Mouse (Mus musculus) heart, adult 2 months (tissue): ENCODE data around the gene Tbc1d10c. TPM values are rescaled to one million over a fixed set of nuclear protein-coding genes. Genes with fewer than 3 reads are reported as not detected.

Source experiments
- DNase-seq, 2 experiments: peaks; one replicate each; pipeline ENCODE4 v3.0.0; 2021
- H3K27ac ChIP-seq: fragments of 200-600 bp; 2 replicates; pipeline ENCODE4 v1.8.1; 2022
- H3K27me3 ChIP-seq: fragments of 200-500 bp; 2 replicates; pipeline ENCODE4 v1.6.1; 2012; ENCODE audit warnings: mild to moderate bottlenecking, low read length, inconsistent platforms, mixed read lengths; ENCODE audit not compliant: control insufficient read depth, insufficient read depth
- H3K36me3 ChIP-seq: fragments of 200-500 bp; 2 replicates; pipeline ENCODE4 v1.6.1; 2012; ENCODE audit warnings: low read length, inconsistent platforms; ENCODE audit not compliant: control insufficient read depth, insufficient read depth
- H3K4me1 ChIP-seq: fragments of 200-500 bp; 2 replicates; pipeline ENCODE4 v1.6.1; 2011; ENCODE audit warnings: low read length; ENCODE audit not compliant: control insufficient read depth, insufficient read depth
- H3K4me3 ChIP-seq: fragments of 200-600 bp; 2 replicates; pipeline ENCODE4 v1.8.1; 2022
- H3K79me2 ChIP-seq: fragments of 200-500 bp; replicated peaks from 2 replicates; pipeline ENCODE4 v1.6.1; 2012; ENCODE audit warnings: mild to moderate bottlenecking, inconsistent platforms, low read length, moderate library complexity, mixed read lengths; ENCODE audit not compliant: control insufficient read depth, insufficient read depth
- H3K9ac ChIP-seq: fragments of 200-500 bp; 2 replicates; pipeline ENCODE4 v1.6.1; 2012; ENCODE audit warnings: low read depth, mild to moderate bottlenecking, control low read depth, inconsistent platforms, low read length, mixed read lengths
- CTCF ChIP-seq: fragments of 200-600 bp; IDR thresholded peaks from 2 replicates; pipeline ENCODE4 v1.8.1; 2022; ENCODE audit warnings: antibody characterized with exemption, mild to moderate bottlenecking, moderate library complexity
- EP300 ChIP-seq: fragments of 200-500 bp; IDR thresholded peaks from 2 replicates; pipeline ENCODE4 v1.6.1; 2011; ENCODE audit warnings: low read depth, low read length, control low read depth; ENCODE audit not compliant: insufficient read depth
- POLR2A ChIP-seq: fragments of 200-500 bp; IDR thresholded peaks from 2 replicates; pipeline ENCODE4 v1.6.1; 2011; ENCODE audit warnings: mild to moderate bottlenecking, low read depth, low read length, control low read depth; ENCODE audit not compliant: insufficient read depth
- WGBS: fragments of 180-500 bp; shearing (Covaris S2); methylation state at CpG from one replicate; pipeline ENCODE4 v1.1.7; 2018; 5-methylcytosine and 5-hydroxymethylcytosine counted together
- intact Hi-C: fragments of 180-260 bp; cut with DNase I; formaldehyde crosslinking; loops from one replicate; pipeline ENCODE4 v1.15.1; 2025
- polyA plus RNA-seq: library from polyadenylated mRNA; depleted of rRNA; stranded (reverse); fragments of >200 nt; gene quantifications from 2 replicates; pipeline ENCODE4 v1.2.3, GENCODE M21; 2012
- total RNA-seq, 2 experiments: library from RNA; stranded (reverse); gene quantifications; 2 replicates each; pipeline ENCODE4 v1.2.3; 2021

Gene Tbc1d10c
- total and polyA plus RNA-seq, 3 experiments: 12.4 to 14.4 (median 13.7) TPM

- intact Hi-C loops: loop anchor here (1.0 kb wide), 2 partner anchors 9 to 22 kb away; partner anchors contain the start of gene Rad9a
Measured at GRCm38 (mm10) chr19:4192251-4192985, 1.3 kb upstream of the Tbc1d10c start.

GRCm38 (mm10) chr19:4191528-4192250 lies 605 bp upstream of the Tbc1d10c start, which contains the start of gene Ppp1ca:
TSS of gene Ppp1ca (plus strand) at chr19:4192065.
- Histone ChIP-seq H3K36me3 (peaks cover 12% of the 10 kb centered on the region), H3K4me1 (peaks cover 8% of the 10 kb centered on the region), H3K27me3 (no peaks in the 10 kb centered on the region), H3K27ac (peak within 1 kb of the TSS; percentile 96), H3K9ac (peak within 1 kb of the TSS; percentile 99), H3K79me2 (peaks cover 5% of the 10 kb centered on the region; the same call in 1 of the 2 replicates), H3K4me3 (peak within 1 kb of the TSS; percentile 98)
- intact Hi-C loops: loop anchor here (1.0 kb wide), 2 partner anchors 10 to 21 kb away; partner anchors contain the start of gene Rad9a
- TF ChIP-seq EP300 (0 out of 2 replicates have a peak, but pooled peaks have one; percentile 41), POLR2A (peak; percentile 79), CTCF (peak; percentile 84)
- WGBS: 2% methylated on average over 45 of the region's 47 CpGs
- DNase-seq: peak; percentile 96 to 98

More at GRCm38 (mm10) chr19:4192251-4192985, 1.3 kb upstream of the Tbc1d10c start:
- H3K4me1 ChIP-seq: peaks cover 10% of the 10 kb centered on the region
- H3K27me3 ChIP-seq: no peaks in the 10 kb centered on the region
- DNase-seq: peak in 1 of 2 experiments; percentile 45
- TF ChIP-seq CTCF (no peak), EP300 (no peak), POLR2A (no peak)
- H3K36me3 ChIP-seq: peaks cover 12% of the 10 kb centered on the region
- H3K9ac ChIP-seq: peak overlapping the region; percentile 99
- H3K4me3 ChIP-seq: peak overlapping the region; percentile 98
- under 1% methylated on average over 46 of the region's 52 CpGs for WGBS
- H3K27ac ChIP-seq: peak overlapping the region; percentile 96
- peaks cover 5% of the 10 kb centered on the region; the same call in 1 of the 2 replicates for H3K79me2 ChIP-seq

GRCm38 (mm10) chr19:4189051-4189620 lies 1.9 kb downstream of the Tbc1d10c start:
- Histone ChIP-seq H3K4me1 (peaks cover 15% of the 10 kb centered on the region), H3K9ac (no peak overlapping the region), H3K27me3 (no peaks in the 10 kb centered on the region), H3K36me3 (peaks cover 7% of the 10 kb centered on the region; the same call in 1 of the 2 replicates), H3K4me3 (no peak overlapping the region), H3K27ac (no peak overlapping the region), H3K79me2 (peaks cover 5% of the 10 kb centered on the region; the same call in 1 of the 2 replicates)
- intact Hi-C loops: no loop called here
- WGBS: 83% methylated on average over 12 of the region's 12 CpGs
- TF ChIP-seq CTCF (no peak), POLR2A (no peak), EP300 (no peak)
- DNase-seq: no peak

DNA sequence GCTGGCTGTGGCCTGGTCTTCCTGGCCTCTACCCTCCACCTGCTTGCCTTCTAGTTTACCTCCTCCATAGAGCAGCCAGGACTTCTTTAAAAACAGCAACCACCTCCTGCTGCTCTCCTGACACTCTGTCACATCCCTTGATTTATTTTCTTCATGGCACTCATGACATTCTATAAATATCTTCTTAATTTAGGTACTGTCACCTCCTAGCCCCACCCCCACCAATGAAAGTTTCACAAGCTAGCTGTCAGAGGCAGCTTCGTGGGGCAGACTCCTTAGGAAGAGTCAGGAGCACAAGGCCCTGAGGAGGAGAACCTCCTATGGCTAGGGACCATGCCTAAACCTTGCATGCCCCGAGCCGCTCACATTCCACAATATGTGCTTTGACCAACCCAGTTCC lies 3.8 kb downstream of the Tbc1d10c start:
- Histone ChIP-seq H3K27ac (peak overlapping the region; percentile 75), H3K79me2 (0 out of 2 replicates have a peak, but pooled peaks cover 2% of the 10 kb centered on the region), H3K4me1 (peaks cover 11% of the 10 kb centered on the region), H3K9ac (no peak overlapping the region), H3K36me3 (no peaks in the 10 kb centered on the region), H3K4me3 (no peak overlapping the region), H3K27me3 (no peaks in the 10 kb centered on the region)
- TF ChIP-seq POLR2A (no peak), CTCF (no peak), EP300 (no peak)
- 69% methylated on average over 3 of the region's 3 CpGs for WGBS
- intact Hi-C loops: no loop called here
- no peak for DNase-seq

DNA sequence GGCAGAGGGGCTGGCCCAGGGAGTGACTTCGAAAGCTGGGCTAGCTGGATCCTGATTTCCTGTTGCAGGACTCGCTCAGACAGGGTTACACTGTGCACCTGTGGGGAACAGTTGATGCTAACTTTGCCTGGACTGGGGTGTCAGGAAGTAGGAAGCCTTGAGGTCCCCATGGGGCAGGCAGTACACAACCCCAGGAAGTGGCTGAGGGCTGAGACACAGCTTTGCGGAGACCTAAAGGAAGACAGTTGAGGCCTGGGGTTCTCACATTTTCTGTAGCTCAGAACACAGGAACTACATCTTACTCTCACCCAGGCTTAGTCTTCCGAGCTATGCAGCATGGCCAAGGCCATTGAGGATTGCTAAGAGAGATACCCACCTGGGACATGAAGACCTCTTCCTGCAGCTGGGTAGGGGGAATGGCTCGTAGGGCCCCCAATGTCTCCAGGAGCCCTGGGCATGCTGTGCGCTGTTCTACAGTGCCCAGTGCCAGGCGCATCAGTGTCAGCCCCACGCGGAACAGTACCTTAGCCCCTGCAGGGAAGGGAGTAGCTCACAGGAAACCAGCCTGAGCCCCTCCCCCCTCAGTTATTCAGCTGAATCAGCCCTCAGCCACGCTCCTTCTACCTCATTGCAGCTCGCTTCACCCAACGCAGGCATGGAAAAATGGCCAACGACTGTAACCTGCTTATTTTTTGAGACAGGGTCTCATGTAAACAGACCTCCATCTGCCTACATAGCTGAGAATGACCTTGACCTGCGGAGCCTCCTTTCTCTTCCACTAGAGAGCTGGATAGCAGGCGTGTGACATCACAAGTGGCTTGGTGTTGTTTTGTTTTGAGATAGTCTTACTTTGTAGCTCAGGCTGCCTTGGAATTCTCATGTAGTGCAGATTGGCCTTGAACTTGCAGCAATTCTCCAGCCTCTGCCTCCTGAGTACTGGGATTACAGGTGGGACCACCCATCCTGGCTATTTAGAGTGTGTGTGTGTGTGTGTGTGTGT lies 5.8 kb downstream of the Tbc1d10c start:
- 42% methylated on average over 15 of the region's 15 CpGs for WGBS

More for the DNA sequence above, 5.8 kb downstream of the Tbc1d10c start:
- Histone ChIP-seq H3K36me3 (no peaks in the 10 kb centered on the region), H3K79me2 (no peaks in the 10 kb centered on the region), H3K27ac (peak overlapping the region; percentile 54; the same call in 1 of the 2 replicates), H3K4me1 (peaks cover 8% of the 10 kb centered on the region; the same call in 1 of the 2 replicates), H3K4me3 (no peak overlapping the region), H3K9ac (no peak overlapping the region), H3K27me3 (no peaks in the 10 kb centered on the region)
- DNase-seq: peak in 1 of 2 experiments; percentile 56
- TF ChIP-seq EP300 (no peak), CTCF (no peak), POLR2A (no peak)
- intact Hi-C loops: no loop called here
